Mouse (Mus musculus): ENCODE data around the gene B4galnt4.

DNA sequence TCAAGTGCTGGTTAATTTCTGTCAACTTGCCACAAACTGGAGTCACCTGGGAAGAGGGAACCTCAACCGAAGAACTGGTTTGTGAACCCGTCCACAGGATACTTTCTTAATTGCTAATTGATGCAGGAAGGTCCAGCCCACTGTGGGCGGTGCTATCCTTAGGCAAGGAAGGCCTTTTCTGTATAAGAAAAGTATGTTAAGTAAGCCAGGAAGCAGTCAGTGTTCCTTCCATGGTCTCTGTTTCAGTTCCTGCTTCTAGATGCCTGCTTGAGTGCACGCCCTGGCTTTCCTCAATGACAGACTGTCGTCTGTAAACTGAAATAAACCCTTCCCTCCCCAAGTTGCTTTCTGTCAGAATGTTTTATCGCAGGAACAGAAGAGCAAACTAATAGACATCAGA is 3.9 kb upstream of the B4galnt4 start:
- TF ChIP-seq CTCF (IDR thresholded peaks at IDR 0.05; ENCODE audit: extremely low read depth, insufficient read length, insufficient replicate concordance, low read depth, low read length) (no peak), POLR2A (IDR thresholded peaks at IDR 0.05; ENCODE audit: low read depth, low read length) (no peak)

All from small intestine, adult 2 months (tissue).